Mouse (Mus musculus) neural tube, embryonic 12.5 days (tissue): ENCODE data around the gene Extl1. TPM values are rescaled to one million over a fixed set of nuclear protein-coding genes. Genes with fewer than 3 reads are reported as not detected.
"Not testable (repeated sequence)": the region's sequence is repeated elsewhere in the genome, so short reads cannot be mapped to it uniquely, and the experiment has no call there.

Source experiments
- ATAC-seq: fragments of 200-750 bp; cut with Nextera tagmentation; 2 replicates; pipeline ENCODE4 v1.8.0; 2017; ENCODE audit warnings: low read depth, mild to moderate bottlenecking, moderate TSS enrichment, moderate library complexity; ENCODE audit not compliant: low FRiP score
- H3K27ac ChIP-seq: fragments of 300-500 bp; sonication (generic); 2 replicates; pipeline ENCODE4 v1.5.1; 2016
- H3K27me3 ChIP-seq: fragments of 300-500 bp; sonication (generic); replicated peaks from 2 replicates; pipeline ENCODE4 v1.6.1; 2016; ENCODE audit warnings: mild to moderate bottlenecking
- H3K36me3 ChIP-seq: fragments of 300-500 bp; sonication (generic); 2 replicates; pipeline ENCODE4 v1.6.1; 2016; ENCODE audit warnings: mild to moderate bottlenecking
- H3K4me1 ChIP-seq: fragments of 300-500 bp; sonication (generic); 2 replicates; pipeline ENCODE4 v1.6.1; 2016
- H3K4me2 ChIP-seq: fragments of 300-500 bp; sonication (generic); replicated peaks from 2 replicates; pipeline ENCODE4 v1.6.1; 2016; ENCODE audit warnings: mild to moderate bottlenecking
- H3K4me3 ChIP-seq: fragments of 300-500 bp; sonication (generic); 2 replicates; pipeline ENCODE4 v1.5.1; 2016
- H3K9ac ChIP-seq: fragments of 300-500 bp; sonication (generic); 2 replicates; pipeline ENCODE4 v1.6.1; 2016; ENCODE audit warnings: mild to moderate bottlenecking
- H3K9me3 ChIP-seq: fragments of 300-500 bp; sonication (generic); 2 replicates; pipeline ENCODE4 v1.6.1; 2016; ENCODE audit warnings: mild to moderate bottlenecking
- WGBS: fragments of 180-500 bp; shearing (Covaris S2); methylation state at CpG from one replicate; pipeline ENCODE4 v1.1.7; 2016; 5-methylcytosine and 5-hydroxymethylcytosine counted together
- polyA plus RNA-seq: library from polyadenylated mRNA; unstranded; fragments of >200 nt; fragmentation: Nextera tagmentation; extraction: Ambion mirVana; gene quantifications from 2 replicates; pipeline ENCODE4 v1.2.1, GENCODE M21; 2016

The Extl1 gene
- polyA plus RNA-seq, 1 experiment from 2014 or later: 0.53 TPM

DNA sequence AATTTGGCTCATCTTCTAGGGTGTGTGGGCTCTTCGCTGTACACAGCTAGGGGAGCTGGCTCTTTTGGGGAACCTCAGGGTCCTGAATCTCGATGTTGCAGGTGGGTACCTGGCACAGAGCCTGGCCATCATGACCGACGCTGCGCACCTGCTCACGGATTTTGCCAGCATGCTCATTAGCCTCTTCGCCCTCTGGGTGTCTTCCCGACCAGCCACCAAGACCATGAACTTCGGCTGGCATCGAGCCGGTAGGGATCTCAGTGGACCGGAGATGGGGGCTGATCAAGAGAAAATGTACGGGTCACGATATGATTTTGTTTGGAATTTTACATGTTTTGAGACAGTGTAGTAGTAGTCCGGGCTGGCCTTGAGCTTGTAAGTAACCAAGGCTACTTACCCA, 37.8 kb downstream of the Extl1 start:
- 91% methylated on average over 15 of the region's 15 CpGs for WGBS
- Histone ChIP-seq H3K4me2 (no peak overlapping the region), H3K27me3 (peaks cover 50% of the 10 kb centered on the region), H3K27ac (no peak overlapping the region), H3K4me1 (peaks cover 12% of the 10 kb centered on the region), H3K4me3 (no peak overlapping the region), H3K36me3 (no peaks in the 10 kb centered on the region), H3K9me3 (no peaks in the 10 kb centered on the region), H3K9ac (no peak overlapping the region)
- ATAC-seq: no peak

GRCm38 (mm10) chr4:134344620-134345019, 39.0 kb downstream of the Extl1 start:
- H3K4me3 ChIP-seq: no peak overlapping the region
- no peak overlapping the region for H3K9ac ChIP-seq
- H3K4me2 ChIP-seq: no peak overlapping the region
- 48% methylated on average over 3 of the region's 3 CpGs for WGBS
- H3K27ac ChIP-seq: no peak overlapping the region
- H3K9me3 ChIP-seq: no peaks in the 10 kb centered on the region
- ATAC-seq: no peak
- peaks cover 12% of the 10 kb centered on the region for H3K4me1 ChIP-seq
- H3K27me3 ChIP-seq: peaks cover 52% of the 10 kb centered on the region
- H3K36me3 ChIP-seq: no peaks in the 10 kb centered on the region

DNA sequence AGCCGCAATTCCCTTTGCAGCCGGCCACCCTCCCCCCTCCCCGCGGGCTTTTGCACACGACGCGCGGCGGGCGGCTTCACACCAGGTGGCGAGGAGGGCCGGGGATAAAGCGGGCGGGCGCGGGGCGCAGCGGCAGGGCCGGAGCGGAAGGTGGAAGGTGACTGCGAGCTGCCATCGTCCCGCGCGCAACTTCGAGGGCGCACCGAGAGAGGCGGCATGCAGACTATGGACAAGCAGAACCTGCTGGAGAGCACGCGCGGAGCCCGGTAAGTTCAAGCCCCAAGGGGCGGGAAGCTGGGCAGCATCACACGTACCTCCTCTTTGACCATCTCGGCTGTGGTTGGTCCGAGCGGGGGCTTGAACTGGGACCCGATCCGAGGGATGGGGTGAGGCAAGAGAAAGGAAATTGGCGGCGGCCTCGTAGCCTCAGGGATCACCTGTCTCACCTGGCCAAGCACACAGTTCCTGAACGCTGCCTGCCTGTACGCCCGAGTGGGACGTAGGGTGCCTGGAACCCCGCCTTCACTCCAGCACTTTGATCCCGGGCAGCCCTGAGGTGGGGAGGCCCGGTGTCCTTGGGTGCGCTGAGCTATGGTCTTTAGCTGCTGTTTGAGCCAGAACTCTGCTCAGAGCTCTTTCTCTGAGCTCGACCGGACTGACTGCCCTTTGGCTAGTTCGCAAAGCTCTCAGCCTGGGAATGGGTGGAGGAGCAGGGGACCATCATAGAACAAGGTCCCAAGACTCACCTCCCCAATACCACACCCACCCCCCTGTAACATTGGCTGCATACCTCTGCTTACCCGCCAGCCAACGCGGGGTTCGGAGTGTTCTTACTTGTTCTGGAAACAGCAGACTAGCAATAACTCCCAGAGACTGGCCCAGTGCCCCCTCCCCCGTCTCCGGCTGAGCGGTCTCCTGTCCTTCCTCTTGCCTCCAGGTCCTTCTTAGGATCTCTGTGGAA, 40.3 kb downstream of the Extl1 start, which contains the start of gene Slc30a2:
Gene Slc30a2 (plus strand): TSS at position 111 of the 961 bp plus-strand sequence.
- H3K36me3 ChIP-seq: no peaks in the 10 kb centered on the region
- H3K9me3 ChIP-seq: no peaks in the 10 kb centered on the region
- no peak within 1 kb of the TSS for H3K27ac ChIP-seq
- no peak within 1 kb of the TSS for H3K9ac ChIP-seq
- H3K4me2 ChIP-seq: peak within 1 kb of the TSS; percentile 54
- peak within 1 kb of the TSS; percentile 18; the same call in 1 of the 2 replicates for H3K4me3 ChIP-seq
- ATAC-seq: no peak
- peaks cover 52% of the 10 kb centered on the region for H3K27me3 ChIP-seq
- WGBS: 2% methylated on average over 61 of the region's 61 CpGs
- peaks cover 12% of the 10 kb centered on the region for H3K4me1 ChIP-seq

GRCm38 (mm10) chr4:134342213-134342779, 41.4 kb downstream of the Extl1 start:
- no peaks in the 10 kb centered on the region for H3K36me3 ChIP-seq
- no peak overlapping the region for H3K9ac ChIP-seq
- WGBS: 44% methylated on average over 11 of the region's 11 CpGs
- H3K27me3 ChIP-seq: peaks cover 52% of the 10 kb centered on the region
- no peak overlapping the region for H3K4me2 ChIP-seq
- peaks cover 12% of the 10 kb centered on the region for H3K4me1 ChIP-seq
- H3K9me3 ChIP-seq: no peaks in the 10 kb centered on the region
- no peak for ATAC-seq
- H3K4me3 ChIP-seq: no peak overlapping the region
- no peak overlapping the region for H3K27ac ChIP-seq

DNA sequence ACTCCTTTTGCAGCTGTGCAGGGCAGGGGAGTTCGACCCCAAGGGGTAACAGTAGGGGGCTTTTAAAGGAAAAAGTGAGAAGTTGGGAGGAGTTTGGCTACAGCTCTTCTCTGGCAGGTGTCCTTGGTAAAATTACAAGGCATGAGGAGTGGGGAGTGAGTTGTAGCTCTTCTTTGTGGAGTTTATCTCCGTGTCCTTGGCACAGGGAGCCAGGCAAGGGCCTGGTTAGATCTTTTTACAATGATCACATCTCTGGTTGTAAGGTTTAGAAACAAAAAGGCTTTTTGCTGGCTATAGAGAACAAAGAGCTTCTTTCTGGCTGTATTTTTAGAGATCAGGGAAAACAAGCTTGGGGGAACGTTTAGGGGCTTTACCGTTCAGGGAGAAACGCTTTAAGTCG, 42.4 kb downstream of the Extl1 start:
- not testable (repeated sequence) for H3K27ac ChIP-seq, H3K9ac ChIP-seq, H3K4me2 ChIP-seq, H3K9me3 ChIP-seq, ATAC-seq, H3K36me3 ChIP-seq, H3K4me3 ChIP-seq
- 79% methylated on average over 6 of the region's 6 CpGs for WGBS
- peaks cover 12% of the 10 kb centered on the region for H3K4me1 ChIP-seq
- peaks cover 49% of the 10 kb centered on the region for H3K27me3 ChIP-seq

DNA sequence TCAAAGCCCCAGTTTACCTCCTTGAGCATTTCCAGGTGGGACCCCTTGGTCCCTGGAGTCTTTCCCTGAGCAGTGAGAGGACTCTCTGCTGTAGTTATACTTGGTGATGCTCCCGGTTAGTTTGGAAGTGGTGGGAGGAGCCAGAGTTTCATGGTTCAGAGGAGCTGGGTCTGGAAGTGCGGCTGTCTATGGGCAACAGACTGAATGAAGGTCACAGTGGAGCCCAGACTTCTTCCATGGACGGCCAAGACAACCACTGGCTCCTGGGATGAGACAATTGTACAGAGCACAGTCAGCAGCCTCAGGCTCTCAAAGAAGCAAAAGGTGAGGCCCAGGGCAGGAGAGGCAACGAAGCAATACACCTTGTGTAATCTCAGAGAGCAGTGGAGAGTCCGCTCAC, 53.4 kb downstream of the Extl1 start:
- no peak for ATAC-seq
- WGBS: 70% methylated on average over 5 of the region's 5 CpGs
- H3K4me1 ChIP-seq: no peaks in the 10 kb centered on the region
- no peaks in the 10 kb centered on the region for H3K36me3 ChIP-seq
- no peaks in the 10 kb centered on the region for H3K9me3 ChIP-seq
- no peaks in the 10 kb centered on the region for H3K27me3 ChIP-seq
- H3K4me2 ChIP-seq: no peak overlapping the region
- no peak overlapping the region for H3K27ac ChIP-seq
- no peak overlapping the region for H3K4me3 ChIP-seq
- no peak overlapping the region for H3K9ac ChIP-seq

DNA sequence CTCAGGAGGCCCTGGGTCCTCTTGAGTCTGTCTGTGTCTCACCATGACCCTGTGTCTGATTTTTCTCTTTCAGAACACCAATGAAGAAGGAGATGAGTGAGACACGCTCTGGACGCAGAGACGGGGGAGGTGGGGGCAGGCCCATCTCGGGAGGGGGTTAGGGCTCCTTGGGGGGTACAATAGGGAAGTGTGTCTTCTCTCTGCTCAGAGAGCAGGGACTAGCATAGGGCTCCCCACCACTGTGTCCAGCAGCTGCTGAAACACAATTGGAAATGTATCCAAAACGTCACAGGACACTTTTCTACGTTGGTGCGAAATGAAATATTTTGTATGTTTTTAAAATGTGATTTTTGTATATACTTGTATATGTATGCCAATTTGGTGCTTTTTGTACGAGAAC, 54.8 kb downstream of the Extl1 start:
- Histone ChIP-seq H3K4me2 (no peak overlapping the region), H3K9ac (no peak overlapping the region), H3K4me3 (no peak overlapping the region), H3K4me1 (no peaks in the 10 kb centered on the region), H3K9me3 (no peaks in the 10 kb centered on the region), H3K27ac (no peak overlapping the region), H3K36me3 (no peaks in the 10 kb centered on the region), H3K27me3 (no peaks in the 10 kb centered on the region)
- ATAC-seq: no peak
- 86% methylated on average over 8 of the region's 8 CpGs for WGBS

- 59% methylated on average over 8 of the region's 8 CpGs for WGBS
These were observed 55.5 kb downstream of the Extl1 start for GRCm38 (mm10) chr4:134328151-134328550.

GRCm38 (mm10) chr4:134326859-134327530, 56.7 kb downstream of the Extl1 start:
- Histone ChIP-seq H3K9ac (no peak overlapping the region), H3K4me3 (no peak overlapping the region), H3K9me3 (no peaks in the 10 kb centered on the region), H3K36me3 (no peaks in the 10 kb centered on the region), H3K4me2 (no peak overlapping the region), H3K27ac (no peak overlapping the region), H3K4me1 (no peaks in the 10 kb centered on the region), H3K27me3 (no peaks in the 10 kb centered on the region)
- 68% methylated on average over 5 of the region's 5 CpGs for WGBS
- ATAC-seq: no peak

More at GRCm38 (mm10) chr4:134328151-134328550, 55.5 kb downstream of the Extl1 start:
- H3K9me3 ChIP-seq: no peaks in the 10 kb centered on the region
- no peak overlapping the region for H3K4me3 ChIP-seq
- no peaks in the 10 kb centered on the region for H3K36me3 ChIP-seq
- no peak for ATAC-seq
- H3K4me2 ChIP-seq: no peak overlapping the region
- H3K9ac ChIP-seq: no peak overlapping the region
- H3K4me1 ChIP-seq: no peaks in the 10 kb centered on the region
- H3K27me3 ChIP-seq: no peaks in the 10 kb centered on the region
- no peak overlapping the region for H3K27ac ChIP-seq

DNA sequence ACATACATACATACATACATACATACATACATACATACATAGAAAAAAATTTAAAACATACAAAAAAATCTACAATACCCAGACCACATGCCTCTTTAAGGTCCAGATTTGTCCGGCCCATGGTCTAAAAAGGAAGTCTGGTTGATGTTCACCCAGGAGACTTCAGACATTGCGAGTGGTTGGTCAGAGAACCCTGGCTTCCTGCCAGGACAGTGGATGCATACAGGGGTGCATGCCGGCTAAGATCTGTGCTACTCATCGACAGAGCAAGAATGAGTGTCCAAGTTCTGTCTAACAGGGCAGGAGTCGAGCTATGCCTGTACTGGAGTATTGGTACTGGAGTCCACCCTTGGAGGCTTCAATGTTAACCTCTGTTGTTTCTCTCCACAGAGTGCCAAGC, 59.0 kb downstream of the Extl1 start:
- no peaks in the 10 kb centered on the region for H3K9me3 ChIP-seq
- WGBS: 83% methylated on average over 5 of the region's 5 CpGs
- H3K36me3 ChIP-seq: no peaks in the 10 kb centered on the region
- H3K27me3 ChIP-seq: no peaks in the 10 kb centered on the region
- H3K27ac ChIP-seq: no peak overlapping the region
- ATAC-seq: no peak
- H3K4me2 ChIP-seq: no peak overlapping the region
- no peak overlapping the region for H3K4me3 ChIP-seq
- H3K4me1 ChIP-seq: no peaks in the 10 kb centered on the region
- no peak overlapping the region for H3K9ac ChIP-seq

- Histone ChIP-seq H3K4me2 (no peak overlapping the region), H3K4me3 (no peak overlapping the region), H3K27me3 (no peaks in the 10 kb centered on the region), H3K36me3 (no peaks in the 10 kb centered on the region), H3K9me3 (no peaks in the 10 kb centered on the region), H3K9ac (no peak overlapping the region), H3K27ac (no peak overlapping the region), H3K4me1 (no peaks in the 10 kb centered on the region)
- 69% methylated on average over 3 of the region's 3 CpGs for WGBS
- no peak for ATAC-seq
These were observed 62.1 kb downstream of the Extl1 start for GRCm38 (mm10) chr4:134321524-134321923.

- WGBS: 81% methylated on average over 5 of the region's 5 CpGs
- ATAC-seq: no peak
- no peaks in the 10 kb centered on the region for H3K27me3 ChIP-seq
These were observed 64.0 kb downstream of the Extl1 start for GRCm38 (mm10) chr4:134319674-134320073.

More at GRCm38 (mm10) chr4:134319674-134320073, 64.0 kb downstream of the Extl1 start:
- Histone ChIP-seq H3K9ac (no peak overlapping the region), H3K4me2 (no peak overlapping the region), H3K27ac (no peak overlapping the region), H3K4me1 (peaks cover 8% of the 10 kb centered on the region; the same call in 1 of the 2 replicates), H3K4me3 (no peak overlapping the region), H3K36me3 (no peaks in the 10 kb centered on the region), H3K9me3 (no peaks in the 10 kb centered on the region)
